Mouse (Mus musculus): ENCODE data around the gene Tlx2. TPM values are rescaled to one million over a fixed set of nuclear protein-coding genes. Genes with fewer than 3 reads are reported as not detected.

Tlx2 gene
- 0.16 TPM in 1 of 2 replicates, not detected in the other for polyA plus RNA-seq (2016; fragmentation: Nextera tagmentation; extraction: Ambion mirVana)

GRCm38 (mm10) chr6:83070247-83070310 lies at the start of gene Tlx2:
Gene Tlx2, minus strand, starts transcription at chr6:83070293.
- peaks cover 100% of the 10 kb centered on the region for H3K27me3 ChIP-seq (ENCODE audit: low read depth, poor library complexity, severe bottlenecking)
- H3K9me3 ChIP-seq (replicated peaks): no peaks in the 10 kb centered on the region
- H3K4me3 ChIP-seq: peak within 1 kb of the TSS; percentile 44
- H3K36me3 ChIP-seq: no peaks in the 10 kb centered on the region
- H3K4me1 ChIP-seq: peaks cover 35% of the 10 kb centered on the region
- WGBS: under 1% methylated on average over 10 of the region's 10 CpGs
- DNase-seq (ENCODE audit: low spot score): no peak
- H3K27ac ChIP-seq: 0 out of 2 replicates have a peak within 1 kb of the TSS, but pooled peaks have one; percentile 27

- H3K9me3 ChIP-seq (replicated peaks): no peaks in the 10 kb centered on the region
- H3K36me3 ChIP-seq: peaks cover 41% of the 10 kb centered on the region
- peak overlapping the region; percentile 71 for H3K4me3 ChIP-seq
- peaks cover 63% of the 10 kb centered on the region for H3K4me1 ChIP-seq
- H3K27ac ChIP-seq: peak overlapping the region; percentile 99
- DNase-seq (ENCODE audit: low spot score): peak; percentile 39
- no peaks in the 10 kb centered on the region for H3K27me3 ChIP-seq (ENCODE audit: low read depth, poor library complexity, severe bottlenecking)
- 88% methylated on average over 7 of the region's 7 CpGs for WGBS
Measured at GRCm38 (mm10) chr6:83119734-83120051, 49.6 kb upstream of the Tlx2 start.

GRCm38 (mm10) chr6:83118825-83119733 lies 49.0 kb upstream of the Tlx2 start:
- WGBS: 89% methylated on average over 14 of the region's 14 CpGs
- H3K27me3 ChIP-seq (ENCODE audit: low read depth, poor library complexity, severe bottlenecking): no peaks in the 10 kb centered on the region

GRCm38 (mm10) chr6:83118369-83118768 lies 48.3 kb upstream of the Tlx2 start:
- Histone ChIP-seq H3K4me3 (no peak overlapping the region), H3K27ac (no peak overlapping the region), H3K4me1 (peaks cover 56% of the 10 kb centered on the region)

More at GRCm38 (mm10) chr6:83118825-83119733, 49.0 kb upstream of the Tlx2 start:
- Histone ChIP-seq H3K36me3 (peaks cover 41% of the 10 kb centered on the region), H3K4me3 (peak overlapping the region; percentile 14; the same call in 1 of the 2 replicates), H3K27ac (peak overlapping the region; percentile 99), H3K4me1 (peaks cover 63% of the 10 kb centered on the region), H3K9me3 (replicated peaks) (no peaks in the 10 kb centered on the region)
- DNase-seq (ENCODE audit: low spot score): peak; percentile 27

GRCm38 (mm10) chr6:83117616-83118015 lies 47.5 kb upstream of the Tlx2 start:
- 93% methylated on average over 13 of the region's 13 CpGs for whole genome bisulfite sequencing
- peak overlapping the region; percentile 83; the same call in 1 of the 2 replicates for H3K4me3 ChIP-seq
- H3K9me3 ChIP-seq (replicated peaks): no peaks in the 10 kb centered on the region
- DNase-seq (ENCODE audit: low spot score): no peak
- H3K27me3 ChIP-seq (ENCODE audit: low read depth, poor library complexity, severe bottlenecking): no peaks in the 10 kb centered on the region
- peaks cover 37% of the 10 kb centered on the region for H3K36me3 ChIP-seq
- no peak overlapping the region for H3K27ac ChIP-seq
- peaks cover 50% of the 10 kb centered on the region for H3K4me1 ChIP-seq

More at GRCm38 (mm10) chr6:83118369-83118768, 48.3 kb upstream of the Tlx2 start:
- WGBS: 88% methylated on average over 11 of the region's 11 CpGs
- Histone ChIP-seq H3K27me3 (ENCODE audit: low read depth, poor library complexity, severe bottlenecking) (no peaks in the 10 kb centered on the region), H3K36me3 (peaks cover 41% of the 10 kb centered on the region), H3K9me3 (replicated peaks) (no peaks in the 10 kb centered on the region)
- no peak for DNase-seq (ENCODE audit: low spot score)

- DNase-seq (ENCODE audit: low spot score): no peak
- H3K27ac ChIP-seq: no peak overlapping the region
- H3K9me3 ChIP-seq (replicated peaks): no peaks in the 10 kb centered on the region
- peaks cover 45% of the 10 kb centered on the region for H3K4me1 ChIP-seq
- peaks cover 37% of the 10 kb centered on the region for H3K36me3 ChIP-seq
- WGBS: 91% methylated on average over 4 of the region's 4 CpGs
- peak overlapping the region; percentile 83 for H3K4me3 ChIP-seq
- H3K27me3 ChIP-seq (ENCODE audit: low read depth, poor library complexity, severe bottlenecking): no peaks in the 10 kb centered on the region
Measured at GRCm38 (mm10) chr6:83117165-83117438, 47.0 kb upstream of the Tlx2 start.

GRCm38 (mm10) chr6:83116373-83117164 lies 46.5 kb upstream of the Tlx2 start:
- no peaks in the 10 kb centered on the region for H3K27me3 ChIP-seq (ENCODE audit: low read depth, poor library complexity, severe bottlenecking)
- WGBS: 82% methylated on average over 11 of the region's 11 CpGs
- H3K9me3 ChIP-seq (replicated peaks): no peaks in the 10 kb centered on the region
- peaks cover 37% of the 10 kb centered on the region for H3K36me3 ChIP-seq
- H3K4me1 ChIP-seq: peaks cover 44% of the 10 kb centered on the region
- H3K27ac ChIP-seq: peak overlapping the region; percentile 93; the same call in 1 of the 2 replicates
- DNase-seq (ENCODE audit: low spot score): no peak
- peak overlapping the region; percentile 83 for H3K4me3 ChIP-seq

- WGBS: 3% methylated on average over 48 of the region's 48 CpGs
- Histone ChIP-seq H3K36me3 (peaks cover 40% of the 10 kb centered on the region), H3K27ac (peak overlapping the region; percentile 93), H3K27me3 (ENCODE audit: low read depth, poor library complexity, severe bottlenecking) (no peaks in the 10 kb centered on the region), H3K4me1 (peaks cover 44% of the 10 kb centered on the region), H3K4me3 (peak overlapping the region; percentile 83), H3K9me3 (replicated peaks) (no peaks in the 10 kb centered on the region)
- no peak for DNase-seq (ENCODE audit: low spot score)
Measured at GRCm38 (mm10) chr6:83115682-83116372, 45.7 kb upstream of the Tlx2 start.

GRCm38 (mm10) chr6:83115011-83115671 lies 45.0 kb upstream of the Tlx2 start, which contains the start of gene Mogs:
Gene Mogs, plus strand, starts transcription at chr6:83115496.
- Histone ChIP-seq H3K4me3 (peak within 1 kb of the TSS; percentile 83), H3K27ac (peak within 1 kb of the TSS; percentile 93), H3K36me3 (peaks cover 47% of the 10 kb centered on the region), H3K27me3 (ENCODE audit: low read depth, poor library complexity, severe bottlenecking) (no peaks in the 10 kb centered on the region), H3K4me1 (peaks cover 40% of the 10 kb centered on the region), H3K9me3 (replicated peaks) (no peaks in the 10 kb centered on the region)
- WGBS: 1% methylated on average over 58 of the region's 58 CpGs
- DNase-seq (ENCODE audit: low spot score): peak; percentile 97

- H3K27ac ChIP-seq: no peak overlapping the region
- H3K4me3 ChIP-seq: no peak overlapping the region
- peaks cover 46% of the 10 kb centered on the region for H3K4me1 ChIP-seq
- H3K27me3 ChIP-seq (ENCODE audit: low read depth, poor library complexity, severe bottlenecking): no peaks in the 10 kb centered on the region
- 89% methylated on average over 4 of the region's 4 CpGs for WGBS
- H3K36me3 ChIP-seq: peaks cover 12% of the 10 kb centered on the region
- H3K9me3 ChIP-seq (replicated peaks): no peaks in the 10 kb centered on the region
- DNase-seq (ENCODE audit: low spot score): no peak
Measured at GRCm38 (mm10) chr6:83111510-83112136, 41.5 kb upstream of the Tlx2 start.

- peak; percentile 88 for DNase-seq (ENCODE audit: low spot score)
- peak within 1 kb of the TSS; percentile 95 for H3K4me3 ChIP-seq
- under 1% methylated on average over 76 of the region's 76 CpGs for WGBS
- peak within 1 kb of the TSS; percentile 96 for H3K27ac ChIP-seq
- peaks cover 24% of the 10 kb centered on the region for H3K4me1 ChIP-seq
- no peaks in the 10 kb centered on the region for H3K9me3 ChIP-seq (replicated peaks)
- H3K36me3 ChIP-seq: peaks cover 18% of the 10 kb centered on the region
- H3K27me3 ChIP-seq (ENCODE audit: low read depth, poor library complexity, severe bottlenecking): no peaks in the 10 kb centered on the region
Measured at GRCm38 (mm10) chr6:83108762-83109668, 38.9 kb upstream of the Tlx2 start, which contains the start of gene Mrpl53. Gene Mrpl53, plus strand, starts transcription at chr6:83109040.
